Mouse (Mus musculus) stomach, embryonic 14.5 days (tissue): ENCODE measurements around the gene Mrpl45. TPM values are rescaled to one million over a fixed set of nuclear protein-coding genes. Genes with fewer than 3 reads are reported as not detected.

Experiments used
- ATAC-seq: fragments of 200-750 bp; cut with Nextera tagmentation; 2 replicates; pipeline ENCODE4 v1.8.0; 2017; ENCODE audit warnings: low read depth, moderate TSS enrichment; ENCODE audit not compliant: insufficient number of reproducible peaks, insufficient read depth, low FRiP score
- H3K27ac ChIP-seq: fragments of 300-500 bp; sonication (generic); 2 replicates; pipeline ENCODE4 v1.5.1; 2014; ENCODE audit warnings: mild to moderate bottlenecking, low read length, moderate library complexity, mixed read lengths
- H3K27me3 ChIP-seq: fragments of 300-500 bp; sonication (generic); 2 replicates; pipeline ENCODE4 v1.6.1; 2014; ENCODE audit warnings: low read length, control low read depth, mixed read lengths; ENCODE audit not compliant: control insufficient read depth, insufficient read depth
- H3K36me3 ChIP-seq: fragments of 300-500 bp; sonication (generic); 2 replicates; pipeline ENCODE4 v1.6.1; 2014; ENCODE audit warnings: mild to moderate bottlenecking, control low read depth, low read length, moderate library complexity, mixed read lengths; ENCODE audit not compliant: control insufficient read depth, insufficient read depth
- H3K4me1 ChIP-seq: fragments of 300-500 bp; sonication (generic); 2 replicates; pipeline ENCODE4 v1.6.1; 2014; ENCODE audit warnings: low read length, control low read depth, mixed read lengths; ENCODE audit not compliant: control insufficient read depth, insufficient read depth
- H3K4me2 ChIP-seq: fragments of 300-500 bp; sonication (generic); replicated peaks from 2 replicates; pipeline ENCODE4 v1.6.1; 2014; ENCODE audit warnings: low read depth, low read length, control low read depth
- H3K4me3 ChIP-seq: fragments of 300-500 bp; sonication (generic); 2 replicates; pipeline ENCODE4 v1.5.1; 2014; ENCODE audit warnings: low read depth, low read length, control low read depth
- H3K9ac ChIP-seq: fragments of 300-500 bp; sonication (generic); replicated peaks from 2 replicates; pipeline ENCODE4 v1.6.1; 2014; ENCODE audit warnings: low read depth, mild to moderate bottlenecking, control low read depth, low read length, moderate library complexity, mixed read lengths
- H3K9me3 ChIP-seq: fragments of 300-500 bp; sonication (generic); 2 replicates; pipeline ENCODE4 v1.6.1; 2016; ENCODE audit warnings: low read depth, low read length, control low read depth; ENCODE audit not compliant: control insufficient read depth
- WGBS: fragments of 180-500 bp; shearing (Covaris S2); extraction: QIAGEN DNeasy Blood & Tissue Kit; methylation state at CpG from one replicate; pipeline ENCODE4 v1.1.7; 2014; 5-methylcytosine and 5-hydroxymethylcytosine counted together
- polyA plus RNA-seq: library from polyadenylated mRNA; unstranded; fragments of >200 nt; fragmentation: Nextera tagmentation; extraction: Ambion mirVana; gene quantifications from 2 replicates; pipeline ENCODE4 v1.2.1, GENCODE M21; 2014

The Mrpl45 gene
- polyA plus RNA-seq, 1 experiment from 2014 or later, result 42.3 TPM

DNA sequence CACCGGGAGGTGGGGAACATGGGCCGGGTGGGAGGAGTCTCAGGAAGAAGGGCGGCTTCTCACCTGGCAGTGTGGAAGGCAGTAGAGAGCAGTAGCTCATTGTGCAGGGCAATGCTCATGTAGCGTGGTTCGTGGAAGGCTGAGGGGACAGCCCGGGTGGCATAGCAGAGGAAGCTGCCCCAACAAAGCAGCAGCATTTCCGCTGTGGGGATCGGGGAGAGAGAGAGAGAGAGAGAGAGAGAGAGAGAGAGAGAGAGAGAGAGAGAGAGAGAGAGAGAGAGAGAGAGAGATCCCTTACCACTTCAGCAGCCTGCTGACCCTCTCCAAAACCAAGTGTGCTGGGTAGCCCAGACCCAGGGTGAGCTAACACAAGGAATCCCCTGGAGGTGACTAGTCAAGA lies 27.7 kb downstream of the Mrpl45 start:
- 32% methylated on average over 8 of the region's 8 CpGs for WGBS
- Histone ChIP-seq H3K9ac (no peak overlapping the region), H3K36me3 (no peaks in the 10 kb centered on the region), H3K27ac (no peak overlapping the region), H3K9me3 (no peaks in the 10 kb centered on the region), H3K27me3 (no peaks in the 10 kb centered on the region), H3K4me2 (no peak overlapping the region), H3K4me3 (no peak overlapping the region), H3K4me1 (0 out of 2 replicates have a peak, but pooled peaks cover 7% of the 10 kb centered on the region)
- no peak for ATAC-seq

DNA sequence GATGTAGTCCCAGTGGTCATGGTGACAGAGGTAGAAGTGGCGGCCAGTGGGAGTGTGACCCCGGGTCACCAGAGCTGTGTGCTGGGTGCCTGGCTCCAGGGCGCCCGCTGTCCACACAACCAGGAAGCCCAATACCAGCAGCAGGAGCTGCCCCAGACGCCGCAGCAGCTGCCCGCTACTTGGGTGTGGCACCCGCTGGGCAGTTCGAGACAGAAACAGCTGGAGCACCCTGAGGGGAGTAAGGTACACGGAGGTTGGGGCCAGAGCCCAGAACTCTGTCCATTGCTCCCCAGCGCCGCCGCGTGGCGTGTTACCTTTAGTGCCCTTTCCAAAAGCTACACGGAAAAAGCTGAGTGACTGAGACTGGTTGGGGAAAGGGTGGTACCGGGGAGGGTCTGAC lies 28.1 kb downstream of the Mrpl45 start:
- H3K9me3 ChIP-seq, result no peaks in the 10 kb centered on the region
- H3K27ac ChIP-seq, result no peak overlapping the region
- no peak overlapping the region for H3K9ac ChIP-seq
- H3K36me3 ChIP-seq, result no peaks in the 10 kb centered on the region
- no peak overlapping the region; the same call in 1 of the 2 replicates for H3K4me2 ChIP-seq
- no peaks in the 10 kb centered on the region for H3K27me3 ChIP-seq
- ATAC-seq, result no peak
- WGBS, result 32% methylated on average over 17 of the region's 17 CpGs
- H3K4me1 ChIP-seq, result 0 out of 2 replicates have a peak, but pooled peaks cover 3% of the 10 kb centered on the region
- H3K4me3 ChIP-seq, result no peak overlapping the region

DNA sequence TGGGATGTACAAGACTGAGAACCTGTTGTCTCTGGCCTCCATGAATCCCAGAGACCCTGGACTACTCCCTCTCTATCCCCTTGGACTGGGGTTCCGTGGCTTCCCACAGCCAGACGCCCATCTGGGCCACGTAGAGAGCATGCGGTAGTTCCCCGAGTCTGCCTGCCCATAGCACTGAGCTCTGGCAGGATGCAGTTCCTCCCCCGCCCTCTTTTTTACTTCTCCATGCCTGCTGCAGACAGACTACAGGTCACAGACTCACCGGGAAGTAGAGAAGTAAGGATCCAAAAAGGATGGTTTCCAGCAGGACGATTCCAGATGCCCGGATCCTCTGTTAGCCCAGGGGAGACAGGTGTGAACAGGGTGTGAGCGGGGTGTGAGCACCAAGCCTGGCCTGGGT lies 29.9 kb downstream of the Mrpl45 start:
- Histone ChIP-seq H3K4me2 (no peak overlapping the region), H3K4me3 (no peak overlapping the region), H3K27me3 (no peaks in the 10 kb centered on the region), H3K9me3 (no peaks in the 10 kb centered on the region), H3K36me3 (no peaks in the 10 kb centered on the region), H3K9ac (no peak overlapping the region), H3K27ac (no peak overlapping the region), H3K4me1 (peaks cover 4% of the 10 kb centered on the region; the same call in 1 of the 2 replicates)
- WGBS, result 54% methylated on average over 10 of the region's 10 CpGs
- no peak for ATAC-seq

DNA sequence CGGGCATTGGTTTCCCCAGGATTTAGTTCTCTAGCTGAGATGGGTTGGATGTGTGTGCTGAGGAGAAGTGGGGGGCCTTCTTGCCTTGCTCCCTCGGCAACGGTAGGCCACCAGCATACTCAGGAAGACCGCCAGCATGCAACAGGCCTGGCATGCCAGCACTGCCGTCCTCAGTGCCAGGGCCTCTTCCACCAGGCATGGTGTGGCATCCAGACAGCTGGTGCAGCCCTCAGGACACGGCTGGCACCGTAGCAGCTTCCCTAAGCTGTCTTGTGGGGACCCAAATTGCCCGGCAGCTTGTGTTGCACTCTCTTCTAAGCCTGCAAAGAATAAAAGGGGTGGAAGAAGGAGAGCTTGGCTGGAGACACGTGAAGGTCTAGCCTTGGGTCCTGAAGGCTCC lies 30.9 kb downstream of the Mrpl45 start:
- no peak overlapping the region for H3K4me3 ChIP-seq
- no peak overlapping the region for H3K4me2 ChIP-seq
- H3K9ac ChIP-seq, result no peak overlapping the region
- H3K36me3 ChIP-seq, result no peaks in the 10 kb centered on the region
- peaks cover 4% of the 10 kb centered on the region; the same call in 1 of the 2 replicates for H3K4me1 ChIP-seq
- ATAC-seq, result no peak
- WGBS, result 82% methylated on average over 9 of the region's 9 CpGs
- no peak overlapping the region for H3K27ac ChIP-seq
- no peaks in the 10 kb centered on the region for H3K9me3 ChIP-seq
- H3K27me3 ChIP-seq, result no peaks in the 10 kb centered on the region

DNA sequence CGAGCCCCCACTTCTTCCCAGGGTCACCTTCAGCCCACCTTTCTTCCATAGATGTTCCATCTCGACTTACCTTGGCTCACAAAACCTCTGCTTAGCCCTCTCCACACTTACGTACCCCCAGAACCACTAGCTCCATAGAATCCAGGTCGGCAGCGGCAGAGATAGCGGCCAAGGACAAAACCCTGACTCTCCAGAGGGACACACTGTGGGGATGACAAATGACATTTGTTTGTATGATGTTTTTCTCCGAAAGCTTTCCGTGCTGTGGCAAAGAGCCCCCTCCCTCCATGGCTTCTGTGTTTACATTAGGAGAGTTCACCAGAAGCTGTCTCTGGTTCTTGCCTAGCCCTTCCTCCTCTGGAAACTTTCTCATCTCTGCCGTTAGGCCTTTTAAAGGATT lies 31.8 kb downstream of the Mrpl45 start:
- no peak for ATAC-seq

DNA sequence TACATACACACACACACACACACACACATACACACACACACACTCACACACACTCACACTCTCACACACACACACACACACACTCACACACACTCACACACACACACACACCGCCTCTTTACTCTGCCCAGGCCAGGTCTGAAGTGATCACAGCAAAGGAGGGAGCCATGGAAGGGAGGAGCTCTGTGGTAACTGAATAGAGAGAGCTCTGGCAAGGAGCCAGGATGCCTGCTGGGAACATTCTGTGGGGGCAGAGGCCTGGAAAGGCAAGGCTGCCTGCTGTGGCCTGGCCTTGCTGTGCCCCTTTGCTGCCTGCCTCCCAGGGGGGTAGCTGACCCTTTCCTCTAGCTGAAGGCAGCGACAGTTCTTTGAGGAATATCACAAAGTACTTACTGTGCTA lies 34.5 kb downstream of the Mrpl45 start:
- no peak overlapping the region for H3K4me3 ChIP-seq
- peak; percentile 60; the same call in 1 of the 2 replicates for ATAC-seq
- WGBS, result 34% methylated on average over 2 of the region's 2 CpGs
- H3K9me3 ChIP-seq, result no peaks in the 10 kb centered on the region
- peaks cover 4% of the 10 kb centered on the region; the same call in 1 of the 2 replicates for H3K4me1 ChIP-seq
- no peak overlapping the region for H3K4me2 ChIP-seq
- H3K27ac ChIP-seq, result 0 out of 2 replicates have a peak overlapping the region, but pooled peaks have one; percentile 10
- H3K27me3 ChIP-seq, result no peaks in the 10 kb centered on the region
- no peak overlapping the region for H3K9ac ChIP-seq
- no peaks in the 10 kb centered on the region for H3K36me3 ChIP-seq

More for the DNA sequence above, 31.8 kb downstream of the Mrpl45 start:
- Histone ChIP-seq H3K9ac (no peak overlapping the region), H3K9me3 (no peaks in the 10 kb centered on the region), H3K4me1 (peaks cover 4% of the 10 kb centered on the region; the same call in 1 of the 2 replicates), H3K27me3 (no peaks in the 10 kb centered on the region), H3K4me3 (no peak overlapping the region), H3K27ac (no peak overlapping the region), H3K4me2 (no peak overlapping the region), H3K36me3 (no peaks in the 10 kb centered on the region)
- 71% methylated on average over 9 of the region's 9 CpGs for WGBS

DNA sequence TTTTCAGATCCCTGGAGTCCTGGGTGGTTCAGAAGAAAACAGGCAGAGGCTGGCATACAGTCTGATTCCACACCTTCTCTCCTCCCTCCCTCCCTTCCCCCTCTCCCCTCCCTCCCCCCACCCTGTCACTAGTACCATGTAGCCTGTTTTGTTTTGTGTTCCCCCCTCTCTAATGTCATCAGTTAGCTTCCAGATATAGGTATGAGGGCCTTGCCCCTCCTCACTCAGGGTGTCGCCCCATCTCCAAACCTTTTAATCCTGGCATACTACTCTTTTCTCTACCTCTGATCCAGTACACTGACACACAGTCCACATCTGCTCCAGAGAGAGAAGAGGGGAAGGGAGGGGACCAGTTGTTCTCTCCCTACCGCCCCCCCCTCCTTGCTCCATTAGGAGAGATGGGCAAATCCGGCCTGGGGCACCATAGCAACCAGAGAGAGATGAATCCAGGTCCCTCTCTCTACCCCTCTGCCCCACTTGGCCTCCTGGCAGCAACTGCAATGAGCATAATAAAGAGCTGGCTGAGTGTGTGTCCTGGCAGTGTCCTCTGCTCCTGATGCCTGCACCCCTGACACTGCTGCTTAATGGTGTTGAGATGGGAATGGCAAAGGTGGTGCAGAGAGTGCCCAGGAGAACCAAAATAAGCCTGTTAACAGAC lies 36.6 kb downstream of the Mrpl45 start, which contains the start of gene Gpr179:
Gpr179 (minus strand) TSS at position 51 of the 658 bp plus-strand sequence.
- H3K27ac ChIP-seq, result no peak within 1 kb of the TSS
- no peaks in the 10 kb centered on the region for H3K36me3 ChIP-seq
- H3K4me3 ChIP-seq, result no peak within 1 kb of the TSS
- H3K4me2 ChIP-seq, result no peak within 1 kb of the TSS
- no peaks in the 10 kb centered on the region for H3K27me3 ChIP-seq
- H3K9me3 ChIP-seq, result no peaks in the 10 kb centered on the region
- H3K9ac ChIP-seq, result no peak within 1 kb of the TSS
- H3K4me1 ChIP-seq, result peaks cover 4% of the 10 kb centered on the region; the same call in 1 of the 2 replicates
- WGBS, result 64% methylated on average over 3 of the region's 3 CpGs
- ATAC-seq, result no peak

DNA sequence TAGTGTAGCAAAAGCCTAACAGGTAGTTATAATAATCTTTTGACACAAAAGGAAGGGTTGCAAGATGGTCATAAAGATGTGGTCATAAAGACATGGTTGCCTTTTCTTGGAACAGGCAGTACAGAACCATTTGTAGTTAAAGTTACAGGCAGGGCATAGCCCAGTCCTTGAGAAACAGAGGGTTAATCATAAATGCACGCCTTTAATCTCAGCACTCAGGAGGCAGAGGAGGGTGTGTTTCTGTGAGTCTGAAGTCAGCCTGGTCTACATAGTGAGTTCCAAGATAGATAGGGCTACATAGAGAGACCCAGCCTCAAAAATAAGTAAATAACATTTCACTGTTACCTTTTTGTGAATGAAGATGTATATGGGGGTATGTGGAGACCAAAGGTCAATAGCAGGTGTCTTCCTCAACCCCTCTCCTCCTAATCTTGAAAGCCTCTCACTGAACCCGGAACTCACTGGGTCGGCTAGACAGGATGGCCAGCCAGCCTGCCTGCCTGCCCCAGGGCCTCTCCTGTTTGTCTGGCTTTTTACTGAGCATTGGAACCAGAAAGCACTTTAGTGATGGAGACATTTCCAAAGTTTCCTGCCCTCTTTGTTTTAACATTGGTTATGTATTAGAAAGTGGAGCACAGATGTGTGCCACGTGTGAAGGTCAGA lies 37.5 kb downstream of the Mrpl45 start:
- no peak overlapping the region for H3K4me3 ChIP-seq
- ATAC-seq, result no peak
- H3K27ac ChIP-seq, result no peak overlapping the region
- 65% methylated on average over 4 of the region's 4 CpGs for WGBS
- no peak overlapping the region for H3K4me2 ChIP-seq
- H3K36me3 ChIP-seq, result no peaks in the 10 kb centered on the region
- no peaks in the 10 kb centered on the region for H3K27me3 ChIP-seq
- no peak overlapping the region for H3K9ac ChIP-seq
- H3K4me1 ChIP-seq, result peaks cover 4% of the 10 kb centered on the region; the same call in 1 of the 2 replicates
- H3K9me3 ChIP-seq, result no peaks in the 10 kb centered on the region
